Mouse (Mus musculus) brain, embryonic 18.5 days (tissue): ENCODE data around the gene Mphosph9.
"Not testable (repeated sequence)": the region's sequence is repeated elsewhere in the genome, so short reads cannot be mapped to it uniquely, and the experiment has no call there.

Experiments used
- DNase-seq: peaks from one replicate; pipeline ENCODE4 v3.0.0-alpha.2; 2012; ENCODE audit warnings: low read depth, low spot score

Mphosph9 gene

DNA sequence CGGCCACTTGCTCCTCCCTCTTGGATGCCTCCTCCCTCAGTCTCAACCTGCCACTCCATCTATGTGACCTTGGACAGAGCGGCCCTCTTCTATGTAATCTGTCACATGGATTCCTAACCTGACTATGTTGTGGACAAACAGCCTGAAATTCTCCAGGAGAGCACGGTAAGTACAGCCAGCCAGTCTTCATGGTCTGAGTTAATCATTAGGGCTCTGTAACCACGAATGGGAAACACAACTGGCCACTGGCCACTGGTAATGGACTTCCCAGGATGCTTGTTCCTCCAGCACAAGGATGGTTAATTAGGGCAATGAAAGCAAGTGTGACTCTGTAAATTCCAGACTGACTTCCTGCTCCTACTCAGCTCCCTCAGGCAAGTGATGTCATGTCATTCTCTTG, 91.6 kb downstream of the Mphosph9 start:
- no peak for DNase-seq

- no peak for DNase-seq
Measured at GRCm38 (mm10) chr5:124234778-124235177, 93.0 kb downstream of the Mphosph9 start.

- no peak for DNase-seq
Measured at GRCm38 (mm10) chr5:124233874-124234661, 93.7 kb downstream of the Mphosph9 start.

DNA sequence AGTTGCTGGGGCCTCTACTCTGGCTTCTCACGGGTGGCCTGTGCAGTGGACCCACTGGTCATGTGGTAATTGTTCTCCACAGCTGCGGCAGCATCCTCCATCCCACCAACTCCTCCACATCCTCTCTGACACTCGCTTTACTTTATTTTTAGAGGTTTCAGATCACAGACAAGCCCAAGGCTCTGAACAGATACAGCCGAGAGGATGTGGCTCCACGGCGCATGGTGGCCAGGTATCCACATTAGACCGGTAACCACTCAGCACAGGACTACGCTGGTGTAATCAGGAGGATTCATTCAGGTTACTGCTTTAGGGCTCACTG, 94.7 kb downstream of the Mphosph9 start:
- no peak for DNase-seq

DNA sequence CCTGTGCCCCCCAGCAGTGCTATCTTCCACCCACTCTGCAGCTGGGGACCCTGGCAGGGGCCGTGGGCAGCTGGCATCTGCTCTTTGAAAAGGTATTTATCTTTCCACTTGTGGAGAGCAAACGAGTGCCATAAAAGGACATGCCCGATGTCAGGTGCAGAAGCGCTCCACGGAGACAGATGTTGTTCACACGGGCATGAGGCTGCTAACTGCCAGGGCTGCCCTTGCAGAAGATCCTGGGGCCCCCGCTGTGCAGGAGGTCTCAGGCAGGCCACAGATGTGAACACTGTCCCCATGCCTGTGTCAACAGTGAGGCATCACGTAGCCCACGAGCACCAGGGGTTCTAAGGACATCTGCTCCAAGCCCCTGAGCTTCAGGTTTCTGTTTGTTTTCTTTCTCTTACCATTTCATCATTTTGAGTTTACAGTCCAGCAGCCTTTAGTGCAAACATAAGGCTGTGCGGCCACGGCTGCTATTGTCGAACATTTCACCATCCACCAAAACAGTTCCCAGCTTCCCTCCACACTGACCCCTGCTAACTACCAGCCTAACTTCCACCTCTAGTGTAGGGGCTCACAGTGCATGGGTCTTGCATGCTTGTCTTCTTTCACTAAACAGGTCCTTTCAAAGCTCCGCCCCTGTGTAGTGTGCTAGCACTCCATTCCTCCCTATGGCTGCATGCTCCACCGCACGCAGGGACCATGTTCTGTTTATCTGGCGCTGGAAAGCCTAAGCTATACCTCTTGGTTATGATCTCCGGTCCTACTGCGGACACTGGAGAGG, 95.2 kb downstream of the Mphosph9 start:
- no peak for DNase-seq

DNA sequence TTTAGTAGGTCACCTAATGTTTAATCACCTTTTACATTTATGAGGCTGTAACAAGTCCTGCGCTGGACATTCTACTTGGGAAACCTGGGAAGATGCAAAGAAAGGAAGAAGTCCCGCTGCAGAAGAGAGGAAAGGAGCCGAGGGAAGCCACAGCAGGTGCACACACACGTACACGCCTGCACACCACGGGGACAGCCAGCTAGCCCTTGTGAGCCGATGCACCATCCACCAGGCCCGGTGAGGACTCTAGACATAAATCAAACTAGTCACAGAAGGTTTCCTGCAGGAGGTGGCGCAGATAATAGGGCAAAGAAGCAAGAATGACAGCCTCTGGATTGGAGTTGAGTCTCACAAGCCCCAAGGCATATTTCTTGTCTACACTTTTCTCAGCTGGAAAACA, 97.3 kb downstream of the Mphosph9 start:
- DNase-seq: no peak

DNA sequence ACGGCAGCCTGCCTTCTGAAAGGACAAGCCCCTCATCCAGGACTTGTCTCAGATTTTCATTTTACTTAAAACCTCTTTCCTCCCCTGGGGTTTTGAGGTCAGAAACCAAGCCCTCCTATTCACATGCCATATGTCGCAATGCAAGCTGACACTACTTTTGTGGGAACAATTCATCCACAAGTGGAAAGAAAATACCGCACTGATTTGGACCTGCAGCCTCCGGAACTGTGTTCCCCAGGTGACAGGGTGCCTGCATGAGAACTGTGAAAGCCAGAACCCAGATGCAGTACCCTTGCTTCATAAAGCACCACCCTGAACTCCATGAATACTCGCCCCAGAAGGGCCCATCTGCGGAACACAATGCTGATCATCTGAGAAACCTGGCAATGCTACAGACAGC, 100.6 kb downstream of the Mphosph9 start:
- DNase-seq: no peak

DNA sequence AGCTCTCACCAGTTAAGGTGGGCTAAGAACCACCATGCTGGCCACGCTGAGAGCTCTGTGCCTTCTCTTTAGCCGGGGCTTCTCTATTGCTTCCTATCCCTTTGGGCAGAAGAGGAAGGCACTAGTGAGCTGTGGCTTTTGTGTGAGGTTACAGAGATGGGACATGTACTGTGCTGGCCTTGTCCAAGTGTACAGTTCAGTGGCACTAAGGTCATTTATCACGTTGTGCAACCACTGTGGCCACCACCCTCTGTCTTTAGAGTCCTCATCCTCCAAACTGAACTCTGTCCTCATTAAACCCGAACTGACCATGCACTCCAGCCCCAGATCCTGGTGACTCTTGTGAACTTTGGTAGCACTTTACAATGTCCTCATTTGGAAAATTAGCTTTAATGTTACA, 101.3 kb downstream of the Mphosph9 start:
- DNase-seq: no peak

DNA sequence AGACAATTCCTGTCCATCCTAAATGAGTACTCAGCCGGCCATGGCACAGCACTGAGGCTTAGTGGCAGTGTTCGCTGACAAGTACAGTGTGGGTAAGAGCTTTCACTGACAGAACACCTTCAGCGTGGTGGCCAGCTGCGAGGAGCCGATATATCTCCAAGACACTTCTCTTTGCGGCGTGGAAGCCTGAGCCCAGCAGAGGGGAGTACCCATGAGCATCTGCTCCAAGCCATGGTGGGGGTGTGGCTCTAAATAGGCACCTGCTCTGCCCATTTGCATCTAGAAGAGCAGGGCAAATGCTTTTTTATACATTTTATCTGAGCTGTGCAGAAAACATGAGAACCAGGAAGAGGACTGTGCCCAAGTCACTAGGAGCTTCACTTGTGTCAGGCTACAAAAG, 101.9 kb downstream of the Mphosph9 start:
- no peak for DNase-seq

GRCm38 (mm10) chr5:124224321-124225092, 103.3 kb downstream of the Mphosph9 start:
- no peak for DNase-seq

- DNase-seq: no peak
Measured at GRCm38 (mm10) chr5:124223574-124223973, 104.2 kb downstream of the Mphosph9 start.

DNA sequence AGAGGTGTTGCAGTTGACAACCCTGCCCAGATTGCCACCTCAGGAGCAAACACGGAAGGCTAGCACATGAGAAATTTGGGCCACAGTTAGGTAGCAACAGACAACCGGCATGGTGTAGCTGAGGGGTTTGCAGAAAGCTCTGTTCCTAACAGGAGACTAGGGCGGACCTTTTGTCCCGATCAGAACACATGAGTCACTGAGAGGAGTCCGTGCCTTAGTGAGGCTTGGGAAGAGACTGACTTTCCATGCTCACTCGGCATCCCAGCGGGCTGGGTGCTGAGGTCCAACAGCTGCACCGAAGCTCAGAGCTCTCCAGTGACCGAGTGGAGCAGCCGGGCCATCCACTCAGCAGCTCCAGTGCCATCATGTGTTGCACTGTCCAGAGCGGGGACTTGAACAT, 105.1 kb downstream of the Mphosph9 start:
- DNase-seq: no peak

- DNase-seq: no peak
Measured at GRCm38 (mm10) chr5:124221736-124222040, 106.1 kb downstream of the Mphosph9 start.

DNA sequence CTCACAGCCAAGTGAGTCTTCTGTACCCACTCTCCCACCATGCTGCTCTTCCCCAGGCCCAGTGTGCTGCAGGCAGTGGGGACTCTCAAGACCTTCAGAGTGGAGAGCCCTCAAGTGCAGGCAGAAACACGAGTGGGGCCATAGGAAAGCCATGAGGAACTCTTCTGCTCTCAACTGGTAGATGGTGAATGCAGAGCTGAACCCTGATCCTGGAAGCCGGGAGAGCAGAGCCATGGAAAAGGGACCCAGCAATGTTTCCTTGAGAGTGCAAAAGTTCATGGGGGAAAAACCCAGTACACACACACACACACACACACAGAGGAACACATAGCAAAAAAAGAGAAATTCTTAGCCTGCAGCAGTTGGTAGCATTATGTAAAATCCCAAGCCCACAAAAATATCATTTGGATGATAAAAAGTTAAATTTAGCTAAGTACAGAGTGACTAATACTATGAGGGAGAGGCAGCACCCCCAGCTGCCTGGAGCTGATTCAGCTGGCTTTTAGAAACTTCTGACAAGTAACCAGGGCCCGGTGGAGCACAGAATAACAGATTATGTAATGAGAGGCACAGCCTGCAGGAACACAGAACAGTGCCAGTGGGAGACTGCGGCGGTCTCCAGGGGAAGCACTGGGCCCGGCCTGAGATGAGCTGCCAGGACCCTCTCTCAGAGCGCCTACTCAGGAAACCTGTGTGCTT, 106.6 kb downstream of the Mphosph9 start:
- DNase-seq: no peak

DNA sequence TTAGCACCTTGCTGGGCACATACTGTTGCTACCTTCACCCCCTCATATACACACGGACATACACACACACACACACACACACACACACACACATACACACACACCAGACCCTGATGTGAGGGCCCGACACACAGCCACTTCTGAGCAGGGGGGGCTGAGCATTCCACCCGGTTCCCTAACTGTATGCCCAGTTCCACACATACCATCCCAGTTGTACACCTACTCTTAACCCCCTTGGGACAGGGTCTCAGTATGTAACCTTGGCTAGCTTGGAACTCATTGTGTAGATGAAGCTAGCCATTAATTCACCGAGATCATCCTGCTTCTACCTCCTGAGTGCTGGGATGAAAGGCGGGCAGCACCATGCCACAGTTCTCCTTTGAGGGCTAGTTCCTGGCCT, 107.2 kb downstream of the Mphosph9 start:
- DNase-seq: no peak

- DNase-seq: no peak
Measured at GRCm38 (mm10) chr5:124219431-124219830, 108.3 kb downstream of the Mphosph9 start.

GRCm38 (mm10) chr5:124218986-124219385, 108.8 kb downstream of the Mphosph9 start:
- DNase-seq: no peak

DNA sequence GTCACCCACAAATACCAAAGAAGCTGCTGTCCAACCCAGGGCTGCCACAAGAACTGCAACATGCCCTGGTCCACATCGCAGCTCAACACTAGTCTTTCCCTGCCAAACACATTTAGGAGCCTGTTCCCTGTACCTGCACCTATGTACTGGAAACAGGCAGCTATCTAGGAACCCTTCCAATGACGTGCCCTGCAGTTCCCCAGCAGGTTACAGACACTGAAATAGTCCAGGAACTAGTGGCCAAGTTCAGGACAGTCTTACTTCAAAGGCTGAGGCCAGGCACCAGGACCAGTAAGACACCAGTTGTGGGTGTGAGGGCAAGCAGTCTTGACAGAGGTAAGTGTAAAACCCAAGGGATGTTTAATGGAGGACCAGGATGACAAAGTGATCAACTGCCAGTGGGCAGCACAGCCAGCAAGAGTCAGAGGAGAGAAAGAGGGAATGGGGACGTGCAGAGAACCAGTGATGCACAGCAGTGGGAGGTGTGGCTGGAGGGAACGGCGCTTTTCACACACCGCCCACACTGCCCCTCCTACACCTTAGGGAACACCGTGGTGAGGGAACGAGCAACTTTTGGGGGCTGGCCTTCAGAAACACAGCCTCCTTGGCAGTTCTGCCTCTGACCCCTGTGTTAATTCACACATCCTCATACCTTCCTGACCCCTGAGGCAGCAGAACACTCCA, 110.1 kb downstream of the Mphosph9 start:
- DNase-seq: no peak

- DNase-seq: not testable (repeated sequence)
Measured at GRCm38 (mm10) chr5:124217092-124217491, 110.7 kb downstream of the Mphosph9 start.

DNA sequence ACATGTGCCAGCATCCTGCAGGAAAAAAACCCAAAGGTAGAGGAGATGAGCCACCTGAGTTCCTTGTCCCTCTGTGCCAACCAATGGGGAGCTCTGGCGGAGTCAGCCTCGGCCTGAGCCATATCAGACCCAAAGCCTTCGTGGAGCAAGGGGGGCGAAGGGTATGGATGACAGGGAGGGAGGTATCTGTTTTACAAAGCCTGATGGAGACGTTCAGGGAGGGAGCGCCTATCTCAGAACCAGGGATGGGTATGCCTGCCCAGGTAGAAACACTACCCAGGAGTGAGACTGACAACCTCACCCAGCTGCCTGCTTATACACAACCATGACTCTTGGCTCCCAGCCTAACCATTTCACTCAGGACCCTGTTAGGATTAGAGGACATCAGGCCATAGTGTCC, 111.4 kb downstream of the Mphosph9 start:
- no peak for DNase-seq

DNA sequence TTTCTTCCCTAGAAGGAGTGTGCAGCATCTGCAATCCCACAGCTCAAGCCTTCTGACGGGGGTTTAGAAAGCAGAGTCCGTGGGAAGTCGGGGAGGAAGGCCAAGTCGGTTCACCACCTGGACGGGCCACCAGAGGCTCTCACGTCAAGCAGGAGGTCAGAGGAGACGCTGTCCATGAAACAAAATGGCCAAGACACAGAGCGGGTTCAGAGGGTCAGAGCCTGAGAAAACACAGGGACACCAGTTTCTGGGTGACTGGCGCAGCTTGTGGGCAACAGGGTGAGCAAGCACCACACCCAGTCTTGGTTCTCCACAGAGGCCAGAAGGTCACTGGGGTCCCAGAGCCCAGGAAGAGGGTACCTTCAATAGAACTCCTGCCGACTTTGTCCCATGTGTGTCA, 112.1 kb downstream of the Mphosph9 start:
- no peak for DNase-seq
